Mouse (Mus musculus): ENCODE measurements around the gene Esm1. TPM values are rescaled to one million over a fixed set of nuclear protein-coding genes. Genes with fewer than 3 reads are reported as not detected.

The Esm1 gene
- polyA plus RNA-seq, 1 experiment from 2014 or later: 2.6 TPM

Other genes with a start within 250 kb of the Esm1 start
- 0.15 TPM in 1 of 2 replicates, not detected in the other for gene Ccno, start 221.9 kb upstream of the Esm1 start, polyA plus RNA-seq (2014; fragmentation: Nextera tagmentation; extraction: Ambion mirVana)
- not detected in 2 replicates for gene Mcidas, start 215.8 kb upstream of the Esm1 start, polyA plus RNA-seq (2014; fragmentation: Nextera tagmentation; extraction: Ambion mirVana)
- not detected in 2 replicates for gene Cdc20b, start 174.5 kb upstream of the Esm1 start, polyA plus RNA-seq (2014; fragmentation: Nextera tagmentation; extraction: Ambion mirVana)
- 111 and 115 TPM in 2 replicates for gene Gpx8, start 163.2 kb upstream of the Esm1 start, polyA plus RNA-seq (2014; fragmentation: Nextera tagmentation; extraction: Ambion mirVana)
- gene Gzma, start 108.7 kb upstream of the Esm1 start, polyA plus RNA-seq (2014; fragmentation: Nextera tagmentation; extraction: Ambion mirVana): not detected in 2 replicates
- not detected in 2 replicates for gene Gzmk, start 16.2 kb downstream of the Esm1 start, polyA plus RNA-seq (2014; fragmentation: Nextera tagmentation; extraction: Ambion mirVana)
- gene BC067074, start 83.5 kb downstream of the Esm1 start, polyA plus RNA-seq (2014; fragmentation: Nextera tagmentation; extraction: Ambion mirVana): 7.1 and 8.8 TPM in 2 replicates

Data from limb, embryonic 11.5 days (tissue).